Mouse (Mus musculus) MEL (cell line): Measurements from ENCODE around the gene Fgf11. TPM values are rescaled to one million over a fixed set of nuclear protein-coding genes. Genes with fewer than 3 reads are reported as not detected.

Experiments
- DNase-seq: peaks from one replicate; pipeline ENCODE4 v3.0.0; 2011; ENCODE audit warnings: low read depth, low spot score
- H3K27ac ChIP-seq: 2 replicates; pipeline ENCODE4 v1.5.1; 2012; ENCODE audit warnings: low read depth, mild to moderate bottlenecking, control low read depth, low read length, moderate library complexity; ENCODE audit not compliant: control insufficient read depth
- H3K27me3 ChIP-seq, 2 experiments: fragments of 150-350 bp in 1 of 2; sonication (generic) in 1 of 2; 2 replicates each; pipeline ENCODE4 v1.6.1; 2012; ENCODE audit warnings: low read length in 2 of 2, mild to moderate bottlenecking in 2 of 2, improper control_type of control experiment in 1 of 2, moderate library complexity in 1 of 2; ENCODE audit not compliant: insufficient read depth in 2 of 2, control insufficient read depth in 1 of 2
- H3K36me3 ChIP-seq, 2 experiments: 2 replicates each; pipeline ENCODE4 v1.6.1; 2012 to 2014; ENCODE audit warnings: low read length in 2 of 2, improper control_type of control experiment in 1 of 2, inconsistent platforms in 1 of 2, mild to moderate bottlenecking in 1 of 2; ENCODE audit not compliant: insufficient read depth in 2 of 2, control insufficient read depth in 1 of 2
- H3K4me1 ChIP-seq, 2 experiments: fragments of 150-350 bp in 1 of 2; sonication (generic) in 1 of 2; 2 replicates each; pipeline ENCODE4 v1.6.1; 2012; ENCODE audit warnings: low read length in 2 of 2, improper control_type of control experiment in 1 of 2, mild to moderate bottlenecking in 1 of 2; ENCODE audit not compliant: insufficient read depth in 2 of 2, control insufficient read depth in 1 of 2
- H3K4me3 ChIP-seq, 2 experiments: fragments of 150-350 bp in 1 of 2; sonication (generic) in 1 of 2; 2 replicates each; pipeline ENCODE4 v1.5.1; 2012; ENCODE audit warnings: low read depth in 2 of 2, low read length in 2 of 2, mild to moderate bottlenecking in 2 of 2, moderate library complexity in 2 of 2, control low read depth in 1 of 2, improper control_type of control experiment in 1 of 2; ENCODE audit not compliant: control insufficient read depth in 1 of 2, insufficient read depth in 1 of 2
- H3K79me2 ChIP-seq: 2 replicates; pipeline ENCODE4 v1.6.1; 2012; ENCODE audit warnings: mild to moderate bottlenecking, low read length, moderate library complexity; ENCODE audit not compliant: control insufficient read depth, poor library complexity, insufficient read depth
- H3K9ac ChIP-seq: 2 replicates; pipeline ENCODE4 v1.6.1; 2012; ENCODE audit warnings: low read depth, mild to moderate bottlenecking, control low read depth, low read length, moderate library complexity; ENCODE audit not compliant: control insufficient read depth, poor library complexity, severe bottlenecking
- H3K9me3 ChIP-seq: fragments of 150-350 bp; sonication (generic); replicated peaks from 2 replicates; pipeline ENCODE4 v1.6.1; 2012; ENCODE audit warnings: mild to moderate bottlenecking, low read length, improper control_type of control experiment, moderate library complexity; ENCODE audit not compliant: insufficient read depth
- CTCF ChIP-seq, 3 experiments: IDR thresholded peaks in 2 of 3; conservative IDR thresholded peaks in 1 of 3; 2 replicates each; pipeline ENCODE4 v1.5.1; 2011 to 2012; ENCODE audit warnings: low read length in 3 of 3, low read depth in 2 of 3, mild to moderate bottlenecking in 2 of 3, improper control_type of control experiment in 1 of 3, inconsistent platforms in 1 of 3, mixed read lengths in 1 of 3, moderate library complexity in 1 of 3; ENCODE audit not compliant: control insufficient read depth in 1 of 3, insufficient read depth in 1 of 3, poor library complexity in 1 of 3, severe bottlenecking in 1 of 3
- E2F4 ChIP-seq: IDR thresholded peaks from 2 replicates; pipeline ENCODE4 v1.6.1; 2011; ENCODE audit warnings: low read depth, low read length, improper control_type of control experiment, borderline replicate concordance
- ETS1 ChIP-seq: IDR thresholded peaks from 2 replicates; pipeline ENCODE4 v1.6.1; 2012; ENCODE audit warnings: low read depth, mild to moderate bottlenecking, inconsistent platforms, low read length, improper control_type of control experiment, moderate library complexity
- GABPA ChIP-seq: IDR thresholded peaks from 2 replicates; pipeline ENCODE4 v1.6.1; 2012; ENCODE audit warnings: low read depth, mild to moderate bottlenecking, inconsistent platforms, low read length, improper control_type of control experiment, moderate library complexity
- HCFC1 ChIP-seq: IDR thresholded peaks from 2 replicates; pipeline ENCODE4 v1.6.1; 2012; ENCODE audit warnings: low read depth, mild to moderate bottlenecking, inconsistent platforms, low read length, improper control_type of control experiment, moderate library complexity
- JUND ChIP-seq: IDR thresholded peaks from 2 replicates; pipeline ENCODE4 v1.6.1; 2011; ENCODE audit warnings: low read depth, mild to moderate bottlenecking, improper control_type of control experiment, low read length
- MAFK ChIP-seq: IDR thresholded peaks from 2 replicates; pipeline ENCODE4 v1.6.1; 2011; ENCODE audit warnings: low read depth, mild to moderate bottlenecking, low read length, improper control_type of control experiment, borderline replicate concordance
- MAX ChIP-seq: IDR thresholded peaks from 2 replicates; pipeline ENCODE4 v1.6.1; 2011; ENCODE audit warnings: low read length, improper control_type of control experiment
- MAZ ChIP-seq: IDR thresholded peaks from 2 replicates; pipeline ENCODE4 v1.6.1; 2012; ENCODE audit warnings: low read depth, mild to moderate bottlenecking, inconsistent platforms, low read length, improper control_type of control experiment
- MYB ChIP-seq: IDR thresholded peaks from 2 replicates; pipeline ENCODE4 v1.6.1; 2011; ENCODE audit warnings: mild to moderate bottlenecking, low read depth, low read length, improper control_type of control experiment
- NELFE ChIP-seq: IDR thresholded peaks from 2 replicates; pipeline ENCODE4 v1.6.1; 2011; ENCODE audit warnings: low read depth, low read length, improper control_type of control experiment
- POLR2A ChIP-seq, 2 experiments: IDR thresholded peaks; 2 replicates each; pipeline ENCODE4 v1.6.1; 2011 to 2012; ENCODE audit warnings: low read length in 2 of 2, mild to moderate bottlenecking in 2 of 2, control low read depth in 1 of 2, improper control_type of control experiment in 1 of 2, low read depth in 1 of 2, moderate library complexity in 1 of 2; ENCODE audit not compliant: control insufficient read depth in 1 of 2, insufficient read depth in 1 of 2, poor library complexity in 1 of 2
- POLR2AphosphoS2 ChIP-seq: IDR thresholded peaks from 2 replicates; pipeline ENCODE4 v1.6.1; 2011; ENCODE audit warnings: low read length, improper control_type of control experiment
- RAD21 ChIP-seq: IDR thresholded peaks from 2 replicates; pipeline ENCODE4 v1.6.1; 2011; ENCODE audit warnings: mild to moderate bottlenecking, low read depth, low read length, improper control_type of control experiment
- SIN3A ChIP-seq: IDR thresholded peaks from 2 replicates; pipeline ENCODE4 v1.6.1; 2012; ENCODE audit warnings: low read length, improper control_type of control experiment, inconsistent platforms
- SMC3 ChIP-seq: IDR thresholded peaks from 2 replicates; pipeline ENCODE4 v1.6.1; 2011; ENCODE audit warnings: low read depth, low read length, improper control_type of control experiment
- TBP ChIP-seq: IDR thresholded peaks from 2 replicates; pipeline ENCODE4 v1.8.0; 2011; ENCODE audit warnings: low read depth, low read length, improper control_type of control experiment
- TCF12 ChIP-seq: IDR thresholded peaks from 2 replicates; pipeline ENCODE4 v1.6.1; 2014; ENCODE audit warnings: low read depth, mild to moderate bottlenecking, inconsistent platforms, low read length, improper control_type of control experiment, moderate library complexity
- USF2 ChIP-seq, 2 experiments: IDR thresholded peaks; 2 replicates each; pipeline ENCODE4 v1.6.1; 2011 to 2012; ENCODE audit warnings: improper control_type of control experiment in 2 of 2, low read length in 2 of 2, borderline replicate concordance in 1 of 2, inconsistent platforms in 1 of 2, low read depth in 1 of 2, mild to moderate bottlenecking in 1 of 2; ENCODE audit not compliant: insufficient read depth in 1 of 2
- ZC3H11A ChIP-seq: IDR thresholded peaks from 2 replicates; pipeline ENCODE4 v1.6.1; 2012; ENCODE audit warnings: low read depth, mild to moderate bottlenecking, inconsistent platforms, low read length, improper control_type of control experiment
- ZMIZ1 ChIP-seq: IDR thresholded peaks from 2 replicates; pipeline ENCODE4 v1.6.1; 2012; ENCODE audit warnings: low read depth, mild to moderate bottlenecking, inconsistent platforms, low read length, improper control_type of control experiment, moderate library complexity
- polyA plus RNA-seq, 2 experiments: library from polyadenylated mRNA; stranded (reverse) in 1 of 2; unstranded in 1 of 2; fragments of >175 nt in 1 of 2; fragments of >200 nt in 1 of 2; gene quantifications; 2 replicates each; pipeline versions ENCODE4 v1.2.1 to v1.2.4; 2012; ENCODE audit warnings: low replicate concordance in 2 of 2, low read depth in 1 of 2; ENCODE audit not compliant: insufficient read length in 2 of 2, insufficient read depth in 1 of 2, missing spikeins in 1 of 2
- total RNA-seq: library from RNA; depleted of rRNA; stranded (reverse); fragments of 300-350 nt; gene quantifications from 2 replicates; pipeline ENCODE4 v1.2.3, GENCODE M21; 2012

Fgf11 gene
- total and polyA plus RNA-seq, 3 experiments, result 5.1 to 26.8 TPM; not detected in 1

- Histone ChIP-seq H3K27ac (no peak overlapping the region), H3K9ac (no peak overlapping the region), H3K9me3 (no peaks in the 10 kb centered on the region), H3K4me1 (no peaks in the 10 kb centered on the region), H3K4me3 (no peak overlapping the region), H3K36me3 (no peaks in the 10 kb centered on the region), H3K79me2 (no peaks in the 10 kb centered on the region), H3K27me3 (no peaks in the 10 kb centered on the region)
- DNase-seq, result no peak
- no peak for TF ChIP-seq NELFE
- TF ChIP-seq ETS1, result no peak
- no peak for TF ChIP-seq E2F4
- TF ChIP-seq TBP, result no peak
- TF ChIP-seq MAZ, result no peak
- TF ChIP-seq POLR2A (IDR thresholded peaks at IDR 0.05; ENCODE audit: control insufficient read depth in 1 of 2, insufficient read depth in 1 of 2, low read depth in 1 of 2, low read length in 2 of 2, poor library complexity in 1 of 2), result no peak
- TF ChIP-seq USF2 (IDR thresholded peaks at IDR 0.05; ENCODE audit: borderline replicate concordance in 1 of 2, insufficient read depth in 1 of 2, low read depth in 1 of 2, low read length in 2 of 2), result no peak
- TF ChIP-seq CTCF (IDR thresholded peaks at IDR 0.05 in 2 of 3, conservative IDR thresholded peaks at IDR 0.05 in 1 of 3; ENCODE audit: control insufficient read depth in 1 of 3, insufficient read depth in 1 of 3, low read depth in 2 of 3, low read length in 3 of 3, poor library complexity in 1 of 3, severe bottlenecking in 1 of 3), result no peak
- no peak for TF ChIP-seq MAFK
- TF ChIP-seq POLR2AphosphoS2, result no peak
- TF ChIP-seq HCFC1, result no peak
- no peak for TF ChIP-seq MAX
These were observed 25.2 kb downstream of the Fgf11 start for GRCm38 (mm10) chr11:69776488-69776887.

DNA sequence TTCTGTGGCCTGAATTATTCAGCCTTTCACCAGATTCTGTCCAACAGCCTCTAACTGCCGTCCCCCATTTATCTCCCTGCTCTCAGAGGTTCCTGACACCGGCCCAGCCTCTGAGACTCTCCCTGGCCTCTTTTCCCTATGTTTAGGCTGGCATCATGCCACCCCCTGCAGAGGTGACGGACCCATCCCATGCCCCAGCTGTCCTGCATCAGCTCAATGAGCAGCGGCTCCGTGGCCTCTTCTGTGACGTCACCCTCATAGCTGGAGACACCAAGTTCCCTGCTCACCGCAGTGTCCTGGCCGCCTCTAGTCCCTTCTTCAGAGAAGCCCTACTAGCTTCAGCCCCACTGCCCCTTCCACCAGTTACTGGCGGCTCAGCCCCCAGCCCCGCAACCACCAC is 25.9 kb downstream of the Fgf11 start:
- no peak for DNase-seq
- Histone ChIP-seq H3K36me3 (no peaks in the 10 kb centered on the region), H3K9ac (no peak overlapping the region), H3K27me3 (no peaks in the 10 kb centered on the region), H3K79me2 (no peaks in the 10 kb centered on the region), H3K4me1 (no peaks in the 10 kb centered on the region), H3K4me3 (no peak overlapping the region), H3K9me3 (no peaks in the 10 kb centered on the region), H3K27ac (no peak overlapping the region)
- no peak for TF ChIP-seq CTCF (IDR thresholded peaks at IDR 0.05 in 2 of 3, conservative IDR thresholded peaks at IDR 0.05 in 1 of 3; ENCODE audit: control insufficient read depth in 1 of 3, insufficient read depth in 1 of 3, low read depth in 2 of 3, low read length in 3 of 3, poor library complexity in 1 of 3, severe bottlenecking in 1 of 3)
- no peak for TF ChIP-seq TCF12
- TF ChIP-seq MYB, result no peak
- TF ChIP-seq SIN3A, result no peak
- no peak for TF ChIP-seq RAD21
- no peak for TF ChIP-seq POLR2AphosphoS2
- TF ChIP-seq ZC3H11A, result no peak
- TF ChIP-seq SMC3, result no peak
- TF ChIP-seq GABPA, result no peak
- no peak for TF ChIP-seq TBP
- no peak for TF ChIP-seq JUND
- TF ChIP-seq ZMIZ1, result no peak
